Mouse (Mus musculus): ENCODE results near the gene Rab3d. TPM values are rescaled to one million over a fixed set of nuclear protein-coding genes. Genes with fewer than 3 reads are reported as not detected.

The Rab3d gene
- total and polyA plus RNA-seq, 3 experiments, result 22.9 to 44.2 TPM; not detected in 1

DNA sequence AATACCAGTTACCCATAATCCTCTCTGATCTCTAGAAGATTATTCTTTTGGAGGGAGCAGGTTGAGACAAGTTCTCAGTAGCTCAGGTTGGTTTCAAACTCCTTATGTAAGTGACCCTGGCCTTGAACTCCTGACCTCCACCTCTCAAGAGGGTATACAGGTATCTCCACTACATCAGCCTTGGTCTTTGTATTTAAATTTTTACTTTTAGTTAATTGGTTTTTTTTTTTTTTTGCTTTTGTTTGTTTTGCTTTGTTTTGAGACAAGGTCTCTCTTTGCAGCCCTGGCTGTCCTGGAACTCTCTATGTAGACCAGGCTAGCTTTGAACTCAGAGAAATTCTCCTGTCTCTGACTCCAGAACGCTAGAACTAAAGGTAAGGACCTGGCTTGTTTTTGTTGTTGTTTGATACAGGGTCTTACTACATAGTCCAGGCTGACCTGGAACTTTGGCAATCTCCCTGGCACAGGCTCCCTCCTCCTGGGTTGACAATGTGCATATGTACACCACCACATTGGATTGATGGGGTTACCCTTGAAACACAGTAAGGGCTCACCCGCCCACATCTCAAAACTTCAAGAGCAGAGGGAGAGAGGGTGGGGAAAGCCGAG lies 5.6 kb upstream of the Rab3d start (continued):
- peak; percentile 47; the same call in 1 of the 2 replicates for TF ChIP-seq NELFE (IDR thresholded peaks at IDR 0.05; ENCODE audit: low read depth, low read length)
- no peak for TF ChIP-seq ZKSCAN1 (IDR thresholded peaks at IDR 0.05; ENCODE audit: low read depth, low read length)
- no peak; the same call in 1 of the 2 replicates for TF ChIP-seq CHD2 (IDR thresholded peaks at IDR 0.05; ENCODE audit: low read length)
- peak in 1 of 2 experiments; percentile 48; a peak in 1 of 4 replicates for TF ChIP-seq EP300 (IDR thresholded peaks at IDR 0.05; ENCODE audit: low read depth in 1 of 2, low read length in 2 of 2)
- no peak for TF ChIP-seq TAL1 (IDR thresholded peaks at IDR 0.05; ENCODE audit: low read length)
- TF ChIP-seq RAD21 (IDR thresholded peaks at IDR 0.05; ENCODE audit: low read depth, low read length), result no peak
- TF ChIP-seq RCOR1 (IDR thresholded peaks at IDR 0.05; ENCODE audit: low read depth, low read length), result 0 out of 2 replicates have a peak, but pooled peaks have one; percentile 22
- TF ChIP-seq SIN3A (IDR thresholded peaks at IDR 0.05; ENCODE audit: low read length), result no peak
- TF ChIP-seq ZNF384 (IDR thresholded peaks at IDR 0.05; ENCODE audit: low read depth, low read length), result 0 out of 2 replicates have a peak, but pooled peaks have one; percentile 51
- peak in 1 of 2 experiments; percentile 34; a peak in 1 of 4 replicates for TF ChIP-seq USF2 (IDR thresholded peaks at IDR 0.05; ENCODE audit: borderline replicate concordance in 1 of 2, insufficient read depth in 1 of 2, low read depth in 1 of 2, low read length in 2 of 2)

DNA sequence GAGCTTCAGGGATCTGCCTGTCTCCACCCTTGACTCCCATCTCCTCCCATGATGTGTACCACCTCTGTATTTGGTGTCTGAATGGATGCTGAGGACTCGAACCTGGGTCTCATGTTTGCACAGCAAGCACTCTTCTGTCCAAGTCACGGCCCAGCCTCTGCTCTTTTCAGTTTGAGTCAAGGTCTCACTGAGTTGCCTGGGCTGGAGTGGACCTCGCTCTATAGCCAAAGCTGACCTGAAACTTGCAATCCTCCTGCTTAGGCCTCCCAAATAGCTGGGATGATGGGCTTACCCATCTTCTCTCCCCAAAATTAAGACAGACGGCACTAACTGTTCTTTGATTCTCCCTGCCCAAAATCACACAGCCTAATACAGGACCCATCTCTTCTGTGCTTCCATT lies 5.0 kb upstream of the Rab3d start:
- H3K27me3 ChIP-seq (ENCODE audit: control insufficient read depth in 1 of 2, insufficient read depth in 2 of 2, low read length in 2 of 2), result no peaks in the 10 kb centered on the region
- H3K27ac ChIP-seq (ENCODE audit: control insufficient read depth, low read depth, low read length), result peak overlapping the region; percentile 53
- peaks cover 2 to 34% of the 10 kb centered on the region in 2 experiments for H3K36me3 ChIP-seq (ENCODE audit: control insufficient read depth in 1 of 2, insufficient read depth in 2 of 2, low read length in 2 of 2)
- no peak overlapping the region for H3K9ac ChIP-seq (ENCODE audit: control insufficient read depth, low read depth, low read length, poor library complexity, severe bottlenecking)
- H3K79me2 ChIP-seq (ENCODE audit: control insufficient read depth, insufficient read depth, low read length, poor library complexity), result peaks cover 8% of the 10 kb centered on the region
- no peaks in the 10 kb centered on the region for H3K9me3 ChIP-seq (replicated peaks; ENCODE audit: insufficient read depth, low read length)
- no peak for DNase-seq (ENCODE audit: low read depth, low spot score)
- no peak for TF ChIP-seq ELF1 (IDR thresholded peaks at IDR 0.05; ENCODE audit: low read depth, low read length)
- TF ChIP-seq CTCF (IDR thresholded peaks at IDR 0.05 in 2 of 3, conservative IDR thresholded peaks at IDR 0.05 in 1 of 3; ENCODE audit: control insufficient read depth in 1 of 3, insufficient read depth in 1 of 3, low read depth in 2 of 3, low read length in 3 of 3, poor library complexity in 1 of 3, severe bottlenecking in 1 of 3), result no peak
- TF ChIP-seq KAT2A (conservative IDR thresholded peaks at IDR 0.05; ENCODE audit: low read depth, low read length), result no peak
- TF ChIP-seq USF2 (IDR thresholded peaks at IDR 0.05; ENCODE audit: borderline replicate concordance in 1 of 2, insufficient read depth in 1 of 2, low read depth in 1 of 2, low read length in 2 of 2), result no peak
- TF ChIP-seq CHD1 (IDR thresholded peaks at IDR 0.05; ENCODE audit: low read depth, low read length), result no peak
- TF ChIP-seq TAL1 (IDR thresholded peaks at IDR 0.05; ENCODE audit: low read length), result no peak
- TF ChIP-seq NRF1 (IDR thresholded peaks at IDR 0.05; ENCODE audit: insufficient read depth, low read depth, low read length, poor library complexity, severe bottlenecking), result no peak
- no peak for TF ChIP-seq RCOR1 (IDR thresholded peaks at IDR 0.05; ENCODE audit: low read depth, low read length)
- no peak for TF ChIP-seq ZC3H11A (IDR thresholded peaks at IDR 0.05; ENCODE audit: low read depth, low read length)
- peaks cover 25 to 38% of the 10 kb centered on the region in 2 experiments for H3K4me1 ChIP-seq (ENCODE audit: control insufficient read depth in 1 of 2, insufficient read depth in 2 of 2, low read length in 2 of 2)
- no peak overlapping the region for H3K4me3 ChIP-seq (ENCODE audit: control insufficient read depth in 1 of 2, insufficient read depth in 1 of 2, low read depth in 2 of 2, low read length in 2 of 2)
